Mouse (Mus musculus) intestine, embryonic 14.5 days (tissue): Measurements from ENCODE around the gene Ano1. TPM values are rescaled to one million over a fixed set of nuclear protein-coding genes. Genes with fewer than 3 reads are reported as not detected.
A peak's percentile ranks its signal among the peaks of the same experiment; 100 is the strongest.

Source experiments
- ATAC-seq: fragments of 200-750 bp; cut with Nextera tagmentation; replicated peaks from 2 replicates; pipeline ENCODE4 v1.8.0; 2017; ENCODE audit warnings: low read depth, moderate number of reproducible peaks, moderate TSS enrichment, moderate library complexity; ENCODE audit not compliant: low FRiP score, low TSS enrichment
- DNase-seq: peaks from one replicate; pipeline ENCODE4 v3.0.0-alpha.2; 2018; ENCODE audit warnings: low spot score
- H3K27ac ChIP-seq: fragments of 300-500 bp; sonication (generic); 2 replicates; pipeline ENCODE4 v1.5.1; 2014; ENCODE audit warnings: low read depth, mild to moderate bottlenecking, control low read depth
- H3K27me3 ChIP-seq: fragments of 300-500 bp; sonication (generic); replicated peaks from 2 replicates; pipeline ENCODE4 v1.6.1; 2014; ENCODE audit warnings: low read length, control low read depth; ENCODE audit not compliant: control insufficient read depth, insufficient read depth
- H3K36me3 ChIP-seq: fragments of 300-500 bp; sonication (generic); 2 replicates; pipeline ENCODE4 v1.6.1; 2014; ENCODE audit warnings: low read length, control low read depth; ENCODE audit not compliant: control insufficient read depth, insufficient read depth
- H3K4me1 ChIP-seq: fragments of 300-500 bp; sonication (generic); replicated peaks from 2 replicates; pipeline ENCODE4 v1.6.1; 2014; ENCODE audit warnings: low read length, control low read depth, mixed read lengths; ENCODE audit not compliant: control insufficient read depth, insufficient read depth
- H3K4me2 ChIP-seq: fragments of 300-500 bp; sonication (generic); 2 replicates; pipeline ENCODE4 v1.6.1; 2014; ENCODE audit warnings: low read length
- H3K4me3 ChIP-seq: fragments of 300-500 bp; sonication (generic); 2 replicates; pipeline ENCODE4 v1.5.1; 2014; ENCODE audit warnings: low read depth, low read length, control low read depth, mixed read lengths
- H3K9ac ChIP-seq: fragments of 300-500 bp; sonication (generic); 2 replicates; pipeline ENCODE4 v1.6.1; 2014; ENCODE audit warnings: mild to moderate bottlenecking, low read length
- H3K9me3 ChIP-seq: fragments of 300-500 bp; sonication (generic); 2 replicates; pipeline ENCODE4 v1.6.1; 2016; ENCODE audit warnings: low read length, control low read depth; ENCODE audit not compliant: control insufficient read depth
- WGBS: fragments of 180-500 bp; shearing (Covaris S2); extraction: QIAGEN DNeasy Blood & Tissue Kit; methylation state at CpG from one replicate; pipeline ENCODE4 v1.1.7; 2014; 5-methylcytosine and 5-hydroxymethylcytosine counted together
- polyA plus RNA-seq: library from polyadenylated mRNA; unstranded; fragments of >200 nt; fragmentation: Nextera tagmentation; extraction: Ambion mirVana; gene quantifications from 2 replicates; pipeline ENCODE4 v1.2.1, GENCODE M21; 2014

The Ano1 gene
- polyA plus RNA-seq, 1 experiment from 2014 or later: 39.1 TPM

DNA sequence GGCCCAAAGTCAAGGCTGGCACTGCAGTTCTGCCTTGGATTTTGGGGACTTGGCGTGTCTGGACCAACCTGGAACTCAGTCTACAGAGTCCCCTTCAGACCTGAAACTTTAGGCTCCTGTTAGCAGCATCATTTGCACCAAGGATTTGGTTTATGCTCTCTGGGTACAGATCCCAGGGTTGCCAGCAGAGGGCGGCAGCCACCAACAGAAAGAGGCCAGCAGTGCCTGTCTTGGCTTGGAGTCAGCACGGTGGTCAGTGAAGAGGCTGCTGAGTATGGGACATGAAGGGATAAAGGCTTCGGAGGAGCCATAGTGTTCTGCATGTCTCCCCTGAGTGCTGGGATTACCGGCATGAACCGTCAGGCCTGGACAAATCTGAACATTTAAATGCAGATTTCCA is 166.1 kb downstream of the Ano1 start:
- ATAC-seq: no peak
- H3K4me2 ChIP-seq: no peak overlapping the region
- peak; percentile 92 for DNase-seq
- peaks cover 11% of the 10 kb centered on the region for H3K4me1 ChIP-seq
- no peak overlapping the region for H3K27ac ChIP-seq
- H3K36me3 ChIP-seq: peaks cover 5% of the 10 kb centered on the region; the same call in 1 of the 2 replicates
- H3K9ac ChIP-seq: no peak overlapping the region
- no peaks in the 10 kb centered on the region for H3K27me3 ChIP-seq
- WGBS: 18% methylated on average over 6 of the region's 6 CpGs
- H3K9me3 ChIP-seq: no peaks in the 10 kb centered on the region
- no peak overlapping the region for H3K4me3 ChIP-seq

DNA sequence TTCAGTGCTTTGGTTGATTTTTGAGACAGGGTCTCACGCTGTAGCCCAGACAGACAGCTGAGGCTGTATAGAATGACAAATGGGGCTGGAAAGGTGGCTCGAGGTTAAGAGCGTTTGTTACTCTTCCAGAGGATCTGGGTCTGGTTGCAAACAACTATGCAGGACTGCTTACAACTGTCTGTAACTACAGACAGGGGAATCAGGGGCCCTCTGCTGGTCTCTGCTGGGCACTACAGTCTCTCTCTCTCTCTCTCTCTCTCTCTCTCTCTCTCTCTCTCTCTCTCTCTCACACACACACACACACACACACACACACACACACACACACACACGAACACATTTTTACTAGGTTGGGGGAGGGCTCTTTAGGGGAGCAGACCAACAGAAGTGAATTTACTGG is 168.2 kb downstream of the Ano1 start:
- WGBS: 4% methylated on average over 4 of the region's 4 CpGs
- no peak overlapping the region for H3K27ac ChIP-seq
- peak; percentile 68 for DNase-seq
- no peak overlapping the region for H3K4me2 ChIP-seq
- no peak overlapping the region for H3K4me3 ChIP-seq
- no peak overlapping the region for H3K9ac ChIP-seq
- H3K4me1 ChIP-seq: peaks cover 11% of the 10 kb centered on the region
- no peaks in the 10 kb centered on the region for H3K9me3 ChIP-seq
- H3K36me3 ChIP-seq: peaks cover 18% of the 10 kb centered on the region
- no peak for ATAC-seq
- no peaks in the 10 kb centered on the region for H3K27me3 ChIP-seq

DNA sequence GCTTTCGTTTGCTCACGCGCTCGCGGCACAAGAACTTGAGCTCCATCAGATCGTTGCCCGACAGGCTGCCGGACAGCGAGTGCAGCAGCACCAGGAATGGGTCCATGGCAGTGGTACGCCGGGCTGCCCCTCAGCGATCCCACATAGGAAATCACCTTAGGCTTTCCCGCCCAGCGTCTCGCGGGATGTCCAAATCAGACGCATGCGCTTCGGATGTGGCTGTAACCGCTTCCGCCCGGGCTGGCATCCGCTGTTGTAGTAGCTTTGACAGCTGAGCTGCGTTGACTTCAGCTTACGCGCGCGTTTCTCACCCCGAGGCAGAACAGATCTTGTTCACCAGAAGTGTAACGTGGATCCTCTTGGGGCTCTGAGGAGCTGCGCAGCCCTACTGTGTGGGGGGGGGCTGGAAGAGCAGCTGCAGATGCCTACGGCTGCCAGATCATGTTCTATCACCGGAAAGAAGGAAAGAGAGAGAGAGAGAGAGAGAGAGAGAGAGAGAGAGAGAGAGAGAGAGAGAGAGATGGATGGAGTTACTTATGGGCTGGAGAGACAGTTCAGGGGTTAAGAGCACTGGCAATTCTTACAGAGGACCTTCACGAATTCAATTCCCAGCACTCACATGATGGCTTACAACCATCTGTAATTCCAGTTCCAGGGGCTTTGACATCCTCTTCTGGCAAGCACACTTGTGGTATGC is 169.3 kb downstream of the Ano1 start, which contains the start of gene Fadd:
Gene Fadd (minus strand): TSS at position 180 of the 697 bp plus-strand sequence.
- peak within 1 kb of the TSS; percentile 63 for H3K4me3 ChIP-seq
- ATAC-seq (peak; percentile 87), DNase-seq (peak; percentile 98)
- H3K9me3 ChIP-seq: no peaks in the 10 kb centered on the region
- 1% methylated on average over 34 of the region's 34 CpGs for WGBS
- H3K9ac ChIP-seq: peak within 1 kb of the TSS; percentile 58
- peaks cover 11% of the 10 kb centered on the region for H3K4me1 ChIP-seq
- no peaks in the 10 kb centered on the region for H3K27me3 ChIP-seq
- H3K27ac ChIP-seq: peak within 1 kb of the TSS; percentile 80
- H3K4me2 ChIP-seq: peak within 1 kb of the TSS; percentile 72
- H3K36me3 ChIP-seq: peaks cover 21% of the 10 kb centered on the region

DNA sequence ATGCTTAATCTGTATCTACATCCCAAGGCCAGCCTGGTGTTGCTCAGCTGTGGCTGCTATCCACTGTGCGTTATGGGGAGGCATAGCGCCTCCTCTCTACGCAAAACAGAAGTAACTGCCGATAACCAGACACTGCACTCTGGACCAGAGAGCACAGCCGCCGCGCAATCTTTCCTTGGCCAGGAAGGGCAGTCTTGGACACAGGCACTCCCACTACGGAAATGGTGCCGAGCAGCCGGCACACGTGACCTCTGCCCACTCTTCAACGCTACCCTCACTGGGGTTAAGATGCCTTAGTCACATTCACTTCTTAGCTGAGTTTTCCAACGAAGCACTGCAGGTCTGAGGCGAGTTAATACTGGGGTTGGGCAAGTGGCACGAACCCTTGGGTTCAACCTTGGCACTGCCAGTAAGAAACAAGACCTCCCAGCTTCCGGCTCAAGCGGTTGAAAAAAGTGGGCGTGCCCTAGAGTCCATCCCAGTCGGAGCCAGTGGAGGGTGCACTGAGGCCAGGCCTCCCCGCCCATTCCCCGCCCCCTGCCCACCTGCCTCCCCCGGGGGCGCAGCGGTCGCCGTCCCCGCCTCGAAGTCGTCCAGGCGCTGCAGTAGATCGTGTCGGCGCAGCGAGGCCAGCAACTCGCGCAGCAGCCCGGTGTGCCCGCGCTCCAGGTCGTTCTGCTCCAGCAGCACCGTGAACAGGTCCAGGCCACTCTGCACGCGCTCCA is 170.1 kb downstream of the Ano1 start:
- Histone ChIP-seq H3K9me3 (no peaks in the 10 kb centered on the region), H3K4me1 (peaks cover 11% of the 10 kb centered on the region), H3K27ac (peak overlapping the region; percentile 80), H3K4me2 (peak overlapping the region; percentile 72), H3K4me3 (peak overlapping the region; percentile 63), H3K36me3 (peaks cover 21% of the 10 kb centered on the region), H3K9ac (peak overlapping the region; percentile 58), H3K27me3 (no peaks in the 10 kb centered on the region)
- WGBS: 1% methylated on average over 43 of the region's 43 CpGs
- ATAC-seq (peak; percentile 90), DNase-seq (peak; percentile 94)

DNA sequence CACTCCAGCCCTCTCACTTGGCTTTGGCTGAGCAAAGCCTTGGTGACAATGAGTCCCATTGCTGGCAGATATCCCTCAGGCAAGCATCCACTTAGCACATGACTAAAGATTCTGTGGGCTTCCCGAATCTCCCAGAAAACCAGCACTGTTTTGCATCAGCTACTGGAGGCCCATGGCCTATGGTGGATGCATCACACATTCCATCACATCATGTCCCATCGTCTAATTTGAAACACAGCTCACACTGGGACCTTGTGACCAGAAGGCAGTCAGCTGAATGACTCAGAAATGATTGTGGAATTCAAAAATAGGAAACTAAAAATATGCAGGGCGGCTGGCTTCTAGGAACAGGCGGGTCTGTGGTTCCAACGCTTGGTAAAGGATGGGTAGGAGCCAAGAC is 173.9 kb downstream of the Ano1 start:
- no peak overlapping the region for H3K4me3 ChIP-seq
- H3K4me2 ChIP-seq: no peak overlapping the region
- no peaks in the 10 kb centered on the region for H3K9me3 ChIP-seq
- peaks cover 10% of the 10 kb centered on the region for H3K4me1 ChIP-seq
- H3K36me3 ChIP-seq: peaks cover 21% of the 10 kb centered on the region
- H3K27ac ChIP-seq: no peak overlapping the region
- DNase-seq (no peak), ATAC-seq (no peak)
- H3K27me3 ChIP-seq: no peaks in the 10 kb centered on the region
- no peak overlapping the region for H3K9ac ChIP-seq
- 92% methylated on average over 5 of the region's 5 CpGs for WGBS

DNA sequence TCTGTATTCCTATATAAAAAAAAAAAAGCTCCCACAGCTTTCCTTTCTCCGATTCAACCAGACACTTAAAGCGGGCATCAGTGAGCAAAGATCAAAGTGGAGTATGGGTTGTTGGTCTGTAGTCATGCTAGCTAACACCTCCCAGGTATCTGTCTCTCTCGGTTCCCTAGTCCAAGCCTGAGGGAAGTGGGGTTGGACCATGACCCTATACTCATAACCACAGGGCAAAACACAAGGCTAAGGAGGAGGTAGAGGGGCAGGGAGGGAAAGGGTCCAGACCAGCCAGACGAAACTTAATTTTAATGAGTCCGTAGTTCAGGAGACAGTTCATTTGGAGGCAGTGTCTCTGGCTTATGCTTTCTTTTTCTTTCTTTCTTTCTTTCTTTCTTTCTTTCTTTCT is 179.5 kb downstream of the Ano1 start:
- H3K36me3 ChIP-seq: no peaks in the 10 kb centered on the region
- H3K4me3 ChIP-seq: no peak overlapping the region
- WGBS: 87% methylated on average over 5 of the region's 5 CpGs
- ATAC-seq: no peak
- H3K9me3 ChIP-seq: no peaks in the 10 kb centered on the region
- no peak overlapping the region for H3K9ac ChIP-seq
- no peak for DNase-seq
- peaks cover 7% of the 10 kb centered on the region; the same call in 1 of the 2 replicates for H3K4me1 ChIP-seq
- no peaks in the 10 kb centered on the region for H3K27me3 ChIP-seq
- H3K4me2 ChIP-seq: no peak overlapping the region
- no peak overlapping the region for H3K27ac ChIP-seq

DNA sequence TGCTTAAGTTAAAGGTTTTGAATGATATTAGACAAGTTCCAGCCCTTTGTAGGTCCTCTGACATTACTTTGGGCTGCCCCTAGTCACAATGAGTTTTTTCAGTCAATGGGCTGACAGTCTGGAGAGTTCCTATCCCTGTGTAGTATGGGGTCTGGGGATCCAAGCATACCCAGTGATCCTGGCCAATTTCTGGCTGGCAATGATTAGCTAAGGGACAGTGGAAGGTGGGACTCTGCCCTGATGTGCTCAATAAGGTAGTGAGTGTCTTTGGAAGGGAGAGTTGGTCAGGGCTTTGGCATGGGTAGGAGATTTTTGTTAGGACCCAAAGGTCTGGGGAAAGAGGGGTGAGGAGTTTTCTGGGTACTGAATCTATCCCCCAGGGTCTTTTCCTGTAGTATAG is 180.2 kb downstream of the Ano1 start:
- no peaks in the 10 kb centered on the region for H3K36me3 ChIP-seq

DNA sequence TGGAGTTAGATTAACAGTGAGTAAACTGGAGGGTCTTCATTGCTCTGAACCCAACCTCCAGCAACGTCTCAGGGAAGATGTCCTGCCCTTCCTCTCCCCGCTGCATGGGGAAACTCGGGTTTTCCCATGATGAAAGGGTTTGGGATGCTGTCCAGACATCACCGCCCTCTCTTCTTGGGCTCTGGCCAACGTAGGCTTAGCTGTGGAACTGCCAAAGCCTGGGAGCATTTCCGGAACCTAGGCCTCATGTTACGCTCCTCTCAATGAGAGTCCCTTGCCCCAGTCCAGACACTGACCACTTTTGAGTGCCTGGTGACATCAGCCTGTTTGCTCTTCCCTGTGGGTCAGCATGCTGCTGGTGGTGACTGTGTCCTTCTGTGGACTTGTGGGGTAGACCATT is 182.3 kb downstream of the Ano1 start:
- 55% methylated on average over 7 of the region's 7 CpGs for WGBS
- H3K4me3 ChIP-seq: no peak overlapping the region
- no peak for ATAC-seq

More for the DNA sequence above, 180.2 kb downstream of the Ano1 start:
- no peak for ATAC-seq
- peaks cover 7% of the 10 kb centered on the region; the same call in 1 of the 2 replicates for H3K4me1 ChIP-seq
- no peaks in the 10 kb centered on the region for H3K9me3 ChIP-seq
- no peak overlapping the region for H3K27ac ChIP-seq
- H3K4me3 ChIP-seq: no peak overlapping the region
- H3K4me2 ChIP-seq: no peak overlapping the region
- H3K9ac ChIP-seq: no peak overlapping the region
- no peaks in the 10 kb centered on the region for H3K27me3 ChIP-seq
- no peak for DNase-seq

More for the DNA sequence above, 182.3 kb downstream of the Ano1 start:
- H3K9ac ChIP-seq: no peak overlapping the region
- H3K9me3 ChIP-seq: no peaks in the 10 kb centered on the region
- no peak overlapping the region for H3K27ac ChIP-seq
- no peaks in the 10 kb centered on the region for H3K27me3 ChIP-seq
- no peak overlapping the region for H3K4me2 ChIP-seq
- H3K4me1 ChIP-seq: peaks cover 7% of the 10 kb centered on the region; the same call in 1 of the 2 replicates
- no peak for DNase-seq
- no peaks in the 10 kb centered on the region for H3K36me3 ChIP-seq
